Mouse (Mus musculus) brain, embryonic 14.5 days (tissue): ENCODE data around the gene Slc45a3.

Experiments used
- CTCF ChIP-seq: fragments of 200-500 bp; IDR thresholded peaks from 2 replicates; pipeline ENCODE4 v1.5.1; 2012; ENCODE audit warnings: inconsistent platforms, mild to moderate bottlenecking, moderate library complexity, borderline replicate concordance; ENCODE audit not compliant: insufficient read depth, insufficient read length; ENCODE audit errors: extremely low read depth
- POLR2A ChIP-seq: fragments of 200-500 bp; IDR thresholded peaks from 2 replicates; pipeline ENCODE4 v1.6.1; 2012; ENCODE audit warnings: mild to moderate bottlenecking, inconsistent platforms, borderline replicate concordance; ENCODE audit not compliant: poor library complexity, insufficient read depth, insufficient read length, severe bottlenecking; ENCODE audit errors: extremely low read depth

GRCm38 (mm10) chr1:131922100-131922499 is 40.7 kb upstream of the Slc45a3 start:
- TF ChIP-seq CTCF (no peak), POLR2A (no peak)
